Mouse (Mus musculus): ENCODE data around the gene Commd4. TPM values are rescaled to one million over a fixed set of nuclear protein-coding genes. Genes with fewer than 3 reads are reported as not detected.

Gene Commd4
- polyA plus RNA-seq, 1 experiment from 2014 or later = 134 TPM

- H3K9me3 ChIP-seq = no peaks in the 10 kb centered on the region
- H3K4me3 ChIP-seq = no peak overlapping the region
- DNase-seq (ENCODE audit: low spot score) = no peak
- H3K27me3 ChIP-seq (ENCODE audit: insufficient read depth, poor library complexity, severe bottlenecking) = 0 out of 2 replicates have a peak, but pooled peaks cover 5% of the 10 kb centered on the region
- 96% methylated on average over 7 of the region's 7 CpGs for WGBS
- peaks cover 20% of the 10 kb centered on the region for H3K4me1 ChIP-seq (replicated peaks)
- peaks cover 14% of the 10 kb centered on the region for H3K36me3 ChIP-seq
- H3K27ac ChIP-seq = no peak overlapping the region
Observed at GRCm38 (mm10) chr9:57156383-57156782, 1.7 kb downstream of the Commd4 start.

GRCm38 (mm10) chr9:57152331-57152730, 5.8 kb downstream of the Commd4 start:
- peaks cover 27% of the 10 kb centered on the region for H3K4me1 ChIP-seq (replicated peaks)
- H3K27ac ChIP-seq = no peak overlapping the region
- 53% methylated on average over 6 of the region's 6 CpGs for WGBS
- no peaks in the 10 kb centered on the region for H3K9me3 ChIP-seq
- H3K27me3 ChIP-seq (ENCODE audit: insufficient read depth, poor library complexity, severe bottlenecking) = no peaks in the 10 kb centered on the region
- peaks cover 14% of the 10 kb centered on the region for H3K36me3 ChIP-seq
- H3K4me3 ChIP-seq = no peak overlapping the region
- no peak for DNase-seq (ENCODE audit: low spot score)

- no peak overlapping the region for H3K4me3 ChIP-seq
- peaks cover 25% of the 10 kb centered on the region for H3K4me1 ChIP-seq (replicated peaks)
- WGBS = 83% methylated on average over 5 of the region's 5 CpGs
- H3K27me3 ChIP-seq (ENCODE audit: insufficient read depth, poor library complexity, severe bottlenecking) = no peaks in the 10 kb centered on the region
- DNase-seq (ENCODE audit: low spot score) = no peak
- H3K36me3 ChIP-seq = peaks cover 4% of the 10 kb centered on the region
- no peaks in the 10 kb centered on the region for H3K9me3 ChIP-seq
- no peak overlapping the region for H3K27ac ChIP-seq
Observed at GRCm38 (mm10) chr9:57150192-57150591, 7.9 kb downstream of the Commd4 start.

GRCm38 (mm10) chr9:57149021-57149420, 9.1 kb downstream of the Commd4 start:
- Histone ChIP-seq H3K27ac (peak overlapping the region; percentile 89), H3K4me1 (replicated peaks) (peaks cover 25% of the 10 kb centered on the region), H3K4me3 (peak overlapping the region; percentile 62), H3K9me3 (no peaks in the 10 kb centered on the region), H3K36me3 (peaks cover 10% of the 10 kb centered on the region), H3K27me3 (ENCODE audit: insufficient read depth, poor library complexity, severe bottlenecking) (no peaks in the 10 kb centered on the region)
- no peak for DNase-seq (ENCODE audit: low spot score)
- WGBS = 71% methylated on average over 6 of the region's 6 CpGs

GRCm38 (mm10) chr9:57148144-57148878, 9.8 kb downstream of the Commd4 start, which contains the start of gene Neil1:
Gene Neil1 (minus strand): TSS chr9:57148305.
- DNase-seq (ENCODE audit: low spot score) = peak; percentile 88
- Histone ChIP-seq H3K4me1 (replicated peaks) (peaks cover 25% of the 10 kb centered on the region), H3K27me3 (ENCODE audit: insufficient read depth, poor library complexity, severe bottlenecking) (no peaks in the 10 kb centered on the region), H3K27ac (peak within 1 kb of the TSS; percentile 89), H3K36me3 (peaks cover 17% of the 10 kb centered on the region), H3K4me3 (peak within 1 kb of the TSS; percentile 62), H3K9me3 (no peaks in the 10 kb centered on the region)
- WGBS = 2% methylated on average over 27 of the region's 27 CpGs

GRCm38 (mm10) chr9:57147205-57148143, 10.7 kb downstream of the Commd4 start:
- no peak for DNase-seq (ENCODE audit: low spot score)
- Histone ChIP-seq H3K4me3 (peak overlapping the region; percentile 62), H3K36me3 (peaks cover 25% of the 10 kb centered on the region), H3K4me1 (replicated peaks) (peaks cover 25% of the 10 kb centered on the region), H3K27ac (peak overlapping the region; percentile 89), H3K27me3 (ENCODE audit: insufficient read depth, poor library complexity, severe bottlenecking) (no peaks in the 10 kb centered on the region), H3K9me3 (no peaks in the 10 kb centered on the region)
- 11% methylated on average over 19 of the region's 19 CpGs for WGBS

- DNase-seq (ENCODE audit: low spot score) = no peak
- Histone ChIP-seq H3K27me3 (ENCODE audit: insufficient read depth, poor library complexity, severe bottlenecking) (no peaks in the 10 kb centered on the region), H3K4me3 (no peak overlapping the region), H3K27ac (no peak overlapping the region), H3K36me3 (peaks cover 34% of the 10 kb centered on the region), H3K9me3 (no peaks in the 10 kb centered on the region), H3K4me1 (replicated peaks) (peaks cover 25% of the 10 kb centered on the region)
- 89% methylated on average over 17 of the region's 17 CpGs for WGBS
Observed at GRCm38 (mm10) chr9:57146451-57147066, 11.6 kb downstream of the Commd4 start.

GRCm38 (mm10) chr9:57144830-57145229, 13.3 kb downstream of the Commd4 start:
- Histone ChIP-seq H3K4me3 (no peak overlapping the region), H3K4me1 (replicated peaks) (peaks cover 25% of the 10 kb centered on the region), H3K27me3 (ENCODE audit: insufficient read depth, poor library complexity, severe bottlenecking) (no peaks in the 10 kb centered on the region), H3K36me3 (peaks cover 52% of the 10 kb centered on the region), H3K27ac (no peak overlapping the region), H3K9me3 (no peaks in the 10 kb centered on the region)
- 94% methylated on average over 8 of the region's 8 CpGs for WGBS
- no peak for DNase-seq (ENCODE audit: low spot score)

- Histone ChIP-seq H3K36me3 (peaks cover 68% of the 10 kb centered on the region), H3K9me3 (no peaks in the 10 kb centered on the region), H3K4me1 (replicated peaks) (peaks cover 17% of the 10 kb centered on the region), H3K27ac (no peak overlapping the region), H3K27me3 (ENCODE audit: insufficient read depth, poor library complexity, severe bottlenecking) (no peaks in the 10 kb centered on the region), H3K4me3 (no peak overlapping the region)
- 89% methylated on average over 11 of the region's 11 CpGs for WGBS
- no peak for DNase-seq (ENCODE audit: low spot score)
Observed at GRCm38 (mm10) chr9:57143212-57143611, 14.9 kb downstream of the Commd4 start.

GRCm38 (mm10) chr9:57141417-57142353, 16.4 kb downstream of the Commd4 start:
- DNase-seq (ENCODE audit: low spot score) = no peak
- no peaks in the 10 kb centered on the region for H3K27me3 ChIP-seq (ENCODE audit: insufficient read depth, poor library complexity, severe bottlenecking)
- no peak overlapping the region for H3K4me3 ChIP-seq
- WGBS = 92% methylated on average over 17 of the region's 17 CpGs
- peaks cover 83% of the 10 kb centered on the region for H3K36me3 ChIP-seq
- no peaks in the 10 kb centered on the region for H3K9me3 ChIP-seq
- no peak overlapping the region for H3K27ac ChIP-seq
- H3K4me1 ChIP-seq (replicated peaks) = peaks cover 7% of the 10 kb centered on the region

GRCm38 (mm10) chr9:57139571-57139970, 18.6 kb downstream of the Commd4 start:
- DNase-seq (ENCODE audit: low spot score) = no peak
- 94% methylated on average over 5 of the region's 5 CpGs for WGBS
- Histone ChIP-seq H3K36me3 (peaks cover 100% of the 10 kb centered on the region), H3K4me3 (no peak overlapping the region), H3K4me1 (replicated peaks) (no peaks in the 10 kb centered on the region), H3K27me3 (ENCODE audit: insufficient read depth, poor library complexity, severe bottlenecking) (no peaks in the 10 kb centered on the region), H3K27ac (no peak overlapping the region), H3K9me3 (no peaks in the 10 kb centered on the region)

GRCm38 (mm10) chr9:57139110-57139509, 19.0 kb downstream of the Commd4 start:
- Histone ChIP-seq H3K27ac (no peak overlapping the region), H3K27me3 (ENCODE audit: insufficient read depth, poor library complexity, severe bottlenecking) (no peaks in the 10 kb centered on the region), H3K9me3 (no peaks in the 10 kb centered on the region), H3K36me3 (peaks cover 99% of the 10 kb centered on the region), H3K4me1 (replicated peaks) (no peaks in the 10 kb centered on the region), H3K4me3 (no peak overlapping the region)
- 91% methylated on average over 9 of the region's 9 CpGs for WGBS
- no peak for DNase-seq (ENCODE audit: low spot score)

All from hindbrain, embryonic 10.5 days (tissue).